Mouse (Mus musculus) ZHBTc4 (cell line): ENCODE measurements around the gene Elmo1.

Source experiments
- DNase-seq: peaks from one replicate; pipeline ENCODE4 v3.0.0-alpha.2; 2011; ENCODE audit warnings: low read depth, low spot score

The Elmo1 gene

GRCm38 (mm10) chr13:20516096-20516495 lies 425.7 kb downstream of the Elmo1 start:
- DNase-seq, result no peak

- no peak for DNase-seq
These were observed 427.3 kb downstream of the Elmo1 start for GRCm38 (mm10) chr13:20517702-20518101.

GRCm38 (mm10) chr13:20521492-20521891 lies 431.1 kb downstream of the Elmo1 start:
- no peak for DNase-seq

GRCm38 (mm10) chr13:20523671-20524070 lies 433.3 kb downstream of the Elmo1 start:
- no peak for DNase-seq

GRCm38 (mm10) chr13:20525844-20526243 lies 435.4 kb downstream of the Elmo1 start:
- no peak for DNase-seq

GRCm38 (mm10) chr13:20537053-20537452 lies 446.7 kb downstream of the Elmo1 start:
- DNase-seq, result no peak

GRCm38 (mm10) chr13:20537487-20537886 lies 447.1 kb downstream of the Elmo1 start:
- no peak for DNase-seq

GRCm38 (mm10) chr13:20538216-20539070 lies 448.0 kb downstream of the Elmo1 start:
- DNase-seq, result no peak

GRCm38 (mm10) chr13:20539631-20540030 lies 449.2 kb downstream of the Elmo1 start:
- DNase-seq, result no peak

- no peak for DNase-seq
These were observed 456.3 kb downstream of the Elmo1 start for GRCm38 (mm10) chr13:20546568-20547204.

- no peak for DNase-seq
These were observed 459.6 kb downstream of the Elmo1 start for GRCm38 (mm10) chr13:20549983-20550382.

GRCm38 (mm10) chr13:20551559-20551958 lies 461.2 kb downstream of the Elmo1 start:
- DNase-seq, result no peak

- DNase-seq, result no peak
These were observed 465.6 kb downstream of the Elmo1 start for GRCm38 (mm10) chr13:20555853-20556452.

GRCm38 (mm10) chr13:20556739-20557138 lies 466.3 kb downstream of the Elmo1 start:
- no peak for DNase-seq

GRCm38 (mm10) chr13:20557156-20557555 lies 466.8 kb downstream of the Elmo1 start:
- no peak for DNase-seq

GRCm38 (mm10) chr13:20558376-20558775 lies 468.0 kb downstream of the Elmo1 start:
- DNase-seq, result no peak

- DNase-seq, result peak; percentile 71
These were observed 474.0 kb downstream of the Elmo1 start for GRCm38 (mm10) chr13:20564414-20564813.

- no peak for DNase-seq
These were observed 484.8 kb downstream of the Elmo1 start for GRCm38 (mm10) chr13:20575186-20575585.

GRCm38 (mm10) chr13:20585868-20586267 lies 495.5 kb downstream of the Elmo1 start:
- DNase-seq, result no peak

- no peak for DNase-seq
These were observed 496.1 kb downstream of the Elmo1 start for GRCm38 (mm10) chr13:20586462-20586861.

- no peak for DNase-seq
These were observed 500.6 kb downstream of the Elmo1 start for GRCm38 (mm10) chr13:20590983-20591382.

- peak; percentile 23 for DNase-seq
These were observed 506.9 kb downstream of the Elmo1 start for GRCm38 (mm10) chr13:20597307-20597706.

GRCm38 (mm10) chr13:20598618-20599017 lies 508.2 kb downstream of the Elmo1 start:
- no peak for DNase-seq
